Mouse (Mus musculus): ENCODE results near the gene Peli2. TPM values are rescaled to one million over a fixed set of nuclear protein-coding genes. Genes with fewer than 3 reads are reported as not detected.

Gene Peli2
- total and polyA plus RNA-seq, 3 experiments: 10.1 to 20.3 (median 17.2) TPM

DNA sequence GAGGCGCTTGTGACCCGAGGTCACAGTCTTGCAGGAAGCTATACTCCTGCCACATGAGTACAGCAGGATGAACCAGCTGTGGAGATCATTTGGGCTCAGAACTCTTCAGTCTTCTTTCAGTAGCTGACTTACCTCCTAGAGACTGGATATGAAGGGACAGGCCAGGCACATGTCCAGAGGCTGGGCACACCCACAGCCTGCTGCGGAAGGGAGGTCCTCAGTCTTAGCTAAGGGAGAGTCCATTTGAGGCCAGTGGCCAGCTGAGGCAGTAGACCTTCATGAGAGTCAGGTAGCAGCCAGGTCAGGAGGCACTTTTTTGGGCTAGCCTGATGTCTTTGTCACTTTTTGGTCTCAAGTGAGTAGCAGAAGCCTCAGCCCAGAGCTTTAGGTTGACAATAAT is 80.2 kb downstream of the Peli2 start:
- no peaks in the 10 kb centered on the region for H3K79me2 ChIP-seq (replicated peaks; ENCODE audit: control insufficient read depth, insufficient read depth, low read length)
- H3K27me3 ChIP-seq (ENCODE audit: control insufficient read depth, insufficient read depth, low read length): no peaks in the 10 kb centered on the region
- DNase-seq: peak; percentile 56
- H3K27ac ChIP-seq: no peak overlapping the region; the same call in 1 of the 2 replicates
- no peak overlapping the region for H3K9ac ChIP-seq (ENCODE audit: low read depth, low read length)
- 41% methylated on average over 3 of the region's 3 CpGs for WGBS
- TF ChIP-seq CTCF (IDR thresholded peaks at IDR 0.05) (peak; percentile 22), EP300 (IDR thresholded peaks at IDR 0.05; ENCODE audit: insufficient read depth, low read depth, low read length) (no peak)
- H3K4me1 ChIP-seq (ENCODE audit: control insufficient read depth, insufficient read depth, low read length): peaks cover 23% of the 10 kb centered on the region
- intact Hi-C loops (cut with DNase I): loop anchor here (5.0 kb wide), 1 partner anchor 78 kb away; the partner anchor contains the start of gene Peli2
- H3K4me3 ChIP-seq: no peak overlapping the region
- peaks cover 3% of the 10 kb centered on the region; the same call in 1 of the 2 replicates for H3K36me3 ChIP-seq (ENCODE audit: control insufficient read depth, insufficient read depth, low read length)

DNA sequence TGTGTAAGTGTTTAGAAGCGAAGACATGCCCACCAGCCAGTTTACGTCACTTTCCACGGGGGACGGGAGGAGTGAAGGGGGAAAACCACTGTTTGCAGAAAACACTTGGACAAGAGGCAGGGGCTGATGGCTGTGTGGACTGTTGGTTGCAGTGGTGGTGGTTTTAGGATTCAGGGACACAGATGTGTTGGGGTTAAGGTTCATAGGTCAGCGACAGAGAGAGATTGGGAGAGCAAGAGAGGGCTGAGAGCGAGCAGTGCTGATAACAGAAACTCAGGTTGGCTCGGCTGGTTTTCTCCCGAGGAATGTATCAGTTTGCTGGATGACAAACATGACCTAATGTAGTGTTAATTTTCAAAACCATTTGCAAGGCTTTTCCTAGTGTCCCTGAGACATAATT is 80.8 kb downstream of the Peli2 start:
- Histone ChIP-seq H3K27ac (no peak overlapping the region), H3K27me3 (ENCODE audit: control insufficient read depth, insufficient read depth, low read length) (no peaks in the 10 kb centered on the region), H3K79me2 (replicated peaks; ENCODE audit: control insufficient read depth, insufficient read depth, low read length) (no peaks in the 10 kb centered on the region), H3K36me3 (ENCODE audit: control insufficient read depth, insufficient read depth, low read length) (peaks cover 3% of the 10 kb centered on the region; the same call in 1 of the 2 replicates), H3K4me3 (no peak overlapping the region), H3K4me1 (ENCODE audit: control insufficient read depth, insufficient read depth, low read length) (peaks cover 23% of the 10 kb centered on the region), H3K9ac (ENCODE audit: low read depth, low read length) (no peak overlapping the region)
- intact Hi-C loops (cut with DNase I): loop anchor here (5.0 kb wide), 1 partner anchor 79 kb away; the partner anchor contains the start of gene Peli2
- WGBS: 76% methylated on average over 8 of the region's 8 CpGs
- TF ChIP-seq EP300 (IDR thresholded peaks at IDR 0.05; ENCODE audit: insufficient read depth, low read depth, low read length): no peak
- TF ChIP-seq CTCF (IDR thresholded peaks at IDR 0.05): no peak
- TF ChIP-seq POLR2A (IDR thresholded peaks at IDR 0.05; ENCODE audit: insufficient read depth, low read depth, low read length): no peak
- DNase-seq: no peak

DNA sequence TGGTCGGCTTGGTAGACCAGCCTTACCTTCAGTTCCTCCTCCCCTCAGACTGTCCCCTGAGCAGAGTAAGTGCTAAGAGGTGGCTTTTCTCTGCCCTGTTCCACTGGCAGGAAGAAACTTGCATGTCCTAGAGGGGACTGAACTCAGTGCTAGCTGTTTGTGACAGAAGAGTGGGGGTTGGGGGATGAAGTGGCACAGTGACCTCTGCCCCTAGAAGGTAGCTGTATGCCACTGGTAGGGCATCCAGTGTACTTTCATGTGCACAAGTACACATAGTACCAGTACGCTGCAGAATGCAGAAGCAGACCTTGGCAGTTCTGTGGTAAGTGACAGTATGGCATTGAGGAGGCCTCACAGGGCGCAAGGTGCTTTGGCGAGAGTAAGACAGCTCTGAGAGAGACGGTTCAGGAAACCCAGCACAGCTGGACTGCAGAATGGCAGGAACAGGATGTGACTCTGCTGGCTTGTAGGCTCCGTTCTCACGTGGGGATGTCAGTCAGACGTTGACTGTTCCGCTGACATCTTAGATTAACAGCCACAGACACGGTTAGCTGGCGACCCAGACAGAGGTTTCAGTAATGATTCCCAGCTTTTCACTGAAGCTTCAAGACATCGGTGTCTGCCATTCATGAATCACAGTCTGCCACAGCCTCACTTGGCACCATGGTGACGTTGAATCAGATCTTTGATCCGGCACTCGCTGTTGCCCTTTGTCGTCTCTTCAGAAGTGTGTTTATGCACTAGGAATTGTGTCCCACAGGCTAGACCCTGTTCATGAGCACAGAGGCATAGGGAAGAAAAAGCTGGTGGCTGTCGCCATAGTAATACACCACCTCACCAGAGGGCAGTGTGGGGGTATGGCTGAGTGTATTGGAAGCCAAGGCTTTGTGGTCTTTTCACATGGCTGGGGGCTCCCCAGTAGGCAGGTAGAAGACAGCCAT is 81.7 kb downstream of the Peli2 start:
- H3K4me1 ChIP-seq (ENCODE audit: control insufficient read depth, insufficient read depth, low read length): peaks cover 22% of the 10 kb centered on the region
- no peak overlapping the region for H3K9ac ChIP-seq (ENCODE audit: low read depth, low read length)
- H3K27ac ChIP-seq: no peak overlapping the region
- no peak for TF ChIP-seq POLR2A (IDR thresholded peaks at IDR 0.05; ENCODE audit: insufficient read depth, low read depth, low read length)
- TF ChIP-seq EP300 (IDR thresholded peaks at IDR 0.05; ENCODE audit: insufficient read depth, low read depth, low read length): no peak
- TF ChIP-seq CTCF (IDR thresholded peaks at IDR 0.05): no peak
- no peaks in the 10 kb centered on the region for H3K27me3 ChIP-seq (ENCODE audit: control insufficient read depth, insufficient read depth, low read length)
- peaks cover 3% of the 10 kb centered on the region; the same call in 1 of the 2 replicates for H3K36me3 ChIP-seq (ENCODE audit: control insufficient read depth, insufficient read depth, low read length)
- WGBS: 50% methylated on average over 17 of the region's 17 CpGs
- no peak overlapping the region for H3K4me3 ChIP-seq
- intact Hi-C loops (cut with DNase I): loop anchor here (5.0 kb wide), 1 partner anchor 80 kb away; the partner anchor contains the start of gene Peli2
- no peaks in the 10 kb centered on the region for H3K79me2 ChIP-seq (replicated peaks; ENCODE audit: control insufficient read depth, insufficient read depth, low read length)
- DNase-seq: no peak

DNA sequence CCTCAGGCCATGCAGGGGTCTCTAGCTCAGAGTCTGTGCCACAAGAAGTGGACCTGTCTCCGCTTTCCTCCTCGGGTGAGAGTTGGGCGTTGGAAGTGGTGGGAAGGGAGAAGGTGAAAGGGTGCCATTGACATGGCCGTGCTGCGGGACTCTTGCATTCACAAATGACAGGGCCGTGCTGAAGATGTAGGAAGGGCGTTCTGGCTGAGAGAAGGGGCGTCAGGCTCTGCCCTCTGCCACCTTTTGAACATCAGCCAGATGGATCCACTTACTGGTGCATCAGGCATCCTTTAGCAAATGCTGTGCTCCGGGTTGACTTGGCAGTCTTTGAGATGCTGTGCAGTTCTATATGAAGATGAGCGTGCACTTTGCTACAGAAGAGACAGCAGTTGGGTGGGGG is 84.4 kb downstream of the Peli2 start:
- no peaks in the 10 kb centered on the region for H3K79me2 ChIP-seq (replicated peaks; ENCODE audit: control insufficient read depth, insufficient read depth, low read length)
- no peaks in the 10 kb centered on the region for H3K36me3 ChIP-seq (ENCODE audit: control insufficient read depth, insufficient read depth, low read length)
- no peak for DNase-seq
- H3K27me3 ChIP-seq (ENCODE audit: control insufficient read depth, insufficient read depth, low read length): no peaks in the 10 kb centered on the region
- H3K4me1 ChIP-seq (ENCODE audit: control insufficient read depth, insufficient read depth, low read length): peaks cover 10% of the 10 kb centered on the region
- H3K9ac ChIP-seq (ENCODE audit: low read depth, low read length): no peak overlapping the region
- intact Hi-C loops (cut with DNase I): no loop called here
- no peak for TF ChIP-seq CTCF (IDR thresholded peaks at IDR 0.05)
- no peak for TF ChIP-seq POLR2A (IDR thresholded peaks at IDR 0.05; ENCODE audit: insufficient read depth, low read depth, low read length)
- no peak overlapping the region for H3K27ac ChIP-seq
- 93% methylated on average over 10 of the region's 10 CpGs for WGBS
- no peak overlapping the region for H3K4me3 ChIP-seq

DNA sequence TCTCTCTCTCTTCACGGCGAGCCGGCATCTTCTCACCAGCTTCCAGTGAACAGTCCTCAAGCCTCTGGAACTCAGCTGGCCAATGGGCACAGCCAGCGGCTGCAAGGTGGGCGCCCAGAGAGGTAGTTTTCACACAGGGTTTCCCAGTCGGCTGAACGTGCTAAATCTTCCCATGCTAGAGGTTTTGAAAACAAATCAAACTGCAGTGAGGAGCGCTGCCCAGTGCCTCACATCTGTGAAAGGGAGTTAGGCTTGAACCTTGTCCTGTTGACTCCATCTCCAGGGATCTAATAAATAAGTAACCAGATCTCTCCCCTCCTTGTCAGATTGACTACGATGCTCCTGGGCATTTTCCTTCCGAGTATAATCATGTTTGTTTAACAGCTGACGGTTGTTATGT is 85.0 kb downstream of the Peli2 start:
- 73% methylated on average over 11 of the region's 11 CpGs for WGBS
- H3K79me2 ChIP-seq (replicated peaks; ENCODE audit: control insufficient read depth, insufficient read depth, low read length): no peaks in the 10 kb centered on the region
- no peak for DNase-seq
- H3K27me3 ChIP-seq (ENCODE audit: control insufficient read depth, insufficient read depth, low read length): no peaks in the 10 kb centered on the region
- intact Hi-C loops (cut with DNase I): no loop called here
- peaks cover 7% of the 10 kb centered on the region for H3K4me1 ChIP-seq (ENCODE audit: control insufficient read depth, insufficient read depth, low read length)
- H3K4me3 ChIP-seq: no peak overlapping the region
- TF ChIP-seq CTCF (IDR thresholded peaks at IDR 0.05): no peak
- TF ChIP-seq EP300 (IDR thresholded peaks at IDR 0.05; ENCODE audit: insufficient read depth, low read depth, low read length): no peak
- no peak for TF ChIP-seq POLR2A (IDR thresholded peaks at IDR 0.05; ENCODE audit: insufficient read depth, low read depth, low read length)
- no peak overlapping the region for H3K27ac ChIP-seq
- H3K36me3 ChIP-seq (ENCODE audit: control insufficient read depth, insufficient read depth, low read length): no peaks in the 10 kb centered on the region
- H3K9ac ChIP-seq (ENCODE audit: low read depth, low read length): no peak overlapping the region

DNA sequence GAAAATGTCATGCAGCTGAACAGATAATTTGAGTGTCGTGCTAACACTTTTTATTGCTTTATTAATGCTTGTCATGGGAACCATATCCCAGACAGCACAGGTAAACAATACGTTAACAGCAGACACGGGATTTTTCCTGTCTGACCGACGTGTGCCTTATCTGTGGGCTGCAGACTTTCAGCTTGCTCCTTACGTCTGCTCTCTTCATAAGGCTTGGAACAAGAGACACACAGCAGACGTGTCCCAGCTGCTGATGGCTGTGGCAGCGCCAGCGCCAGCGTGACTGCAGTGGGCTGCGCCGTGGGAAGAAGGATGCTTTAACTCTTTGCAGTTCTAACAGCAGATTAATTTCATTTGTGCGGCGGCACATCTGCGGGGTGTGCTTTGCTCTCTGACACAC is 86.5 kb downstream of the Peli2 start:
- no peaks in the 10 kb centered on the region for H3K79me2 ChIP-seq (replicated peaks; ENCODE audit: control insufficient read depth, insufficient read depth, low read length)
- intact Hi-C loops (cut with DNase I): no loop called here
- H3K4me3 ChIP-seq: no peak overlapping the region
- TF ChIP-seq POLR2A (IDR thresholded peaks at IDR 0.05; ENCODE audit: insufficient read depth, low read depth, low read length) (no peak), CTCF (IDR thresholded peaks at IDR 0.05) (no peak), EP300 (IDR thresholded peaks at IDR 0.05; ENCODE audit: insufficient read depth, low read depth, low read length) (no peak)
- 20% methylated on average over 15 of the region's 15 CpGs for WGBS
- DNase-seq: peak; percentile 60 to 67
- H3K9ac ChIP-seq (ENCODE audit: low read depth, low read length): no peak overlapping the region
- no peaks in the 10 kb centered on the region for H3K36me3 ChIP-seq (ENCODE audit: control insufficient read depth, insufficient read depth, low read length)
- no peaks in the 10 kb centered on the region for H3K27me3 ChIP-seq (ENCODE audit: control insufficient read depth, insufficient read depth, low read length)
- peak overlapping the region; percentile 4; the same call in 1 of the 2 replicates for H3K27ac ChIP-seq
- H3K4me1 ChIP-seq (ENCODE audit: control insufficient read depth, insufficient read depth, low read length): peaks cover 4% of the 10 kb centered on the region

All from heart, adult 2 months (tissue).